Mouse (Mus musculus): ENCODE data around the gene Cers2.

DNA sequence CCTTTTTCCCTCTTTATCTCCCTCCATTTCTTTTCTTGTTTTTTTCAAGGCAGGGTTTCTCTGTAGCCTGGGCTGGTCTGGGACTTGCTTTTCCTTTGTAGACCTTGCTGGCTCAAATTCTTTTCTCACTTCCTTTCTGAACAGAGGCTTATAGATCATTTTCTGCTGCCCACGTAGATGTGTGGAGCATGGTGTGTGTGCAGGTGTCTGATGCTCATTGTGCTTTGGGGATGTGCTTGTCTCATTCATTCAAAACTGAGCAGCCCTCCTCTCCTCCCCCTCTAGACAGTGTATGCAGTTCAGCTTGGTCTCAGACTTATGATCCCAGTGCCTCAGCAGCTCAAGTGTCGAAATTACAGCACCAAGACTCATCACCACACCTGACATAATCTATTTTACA lies 4.5 kb downstream of the Cers2 start:
- no peak for TF ChIP-seq CTCF (IDR thresholded peaks at IDR 0.05; ENCODE audit: low read depth)
- no peak for TF ChIP-seq EP300 (IDR thresholded peaks at IDR 0.05; ENCODE audit: low read depth)
